Mouse (Mus musculus): ENCODE measurements at regions not wholly inside any gene's neighbourhood (a gene's known extent, or its start where the extent isn't known, plus 50 kb on each side); places are given as distances from the start of the nearest gene placed in this dataset.

- no peak for TF ChIP-seq JUND (IDR thresholded peaks at IDR 0.05; ENCODE audit: low read depth, low read length)
- no peak for TF ChIP-seq USF2 (IDR thresholded peaks at IDR 0.05; ENCODE audit: borderline replicate concordance in 1 of 2, insufficient read depth in 1 of 2, low read depth in 1 of 2, low read length in 2 of 2)
- Histone ChIP-seq H3K79me2 (ENCODE audit: control insufficient read depth, insufficient read depth, low read length, poor library complexity) (no peaks in the 10 kb centered on the region), H3K9ac (ENCODE audit: control insufficient read depth, low read depth, low read length, poor library complexity, severe bottlenecking) (no peak overlapping the region), H3K4me3 (ENCODE audit: control insufficient read depth in 1 of 2, insufficient read depth in 1 of 2, low read depth in 2 of 2, low read length in 2 of 2) (no peak overlapping the region), H3K27me3 (ENCODE audit: control insufficient read depth in 1 of 2, insufficient read depth in 2 of 2, low read length in 2 of 2) (no peaks in the 10 kb centered on the region), H3K9me3 (replicated peaks; ENCODE audit: insufficient read depth, low read length) (no peaks in the 10 kb centered on the region), H3K27ac (ENCODE audit: control insufficient read depth, low read depth, low read length) (no peak overlapping the region), H3K36me3 (ENCODE audit: control insufficient read depth in 1 of 2, insufficient read depth in 2 of 2, low read length in 2 of 2) (no peaks in the 10 kb centered on the region), H3K4me1 (ENCODE audit: control insufficient read depth in 1 of 2, insufficient read depth in 2 of 2, low read length in 2 of 2) (no peaks in the 10 kb centered on the region)
- DNase-seq (ENCODE audit: low read depth, low spot score): no peak
Observed at GRCm38 (mm10) chr4:84063755-84064154, 538.4 kb downstream of the Ccdc171 start.

DNA sequence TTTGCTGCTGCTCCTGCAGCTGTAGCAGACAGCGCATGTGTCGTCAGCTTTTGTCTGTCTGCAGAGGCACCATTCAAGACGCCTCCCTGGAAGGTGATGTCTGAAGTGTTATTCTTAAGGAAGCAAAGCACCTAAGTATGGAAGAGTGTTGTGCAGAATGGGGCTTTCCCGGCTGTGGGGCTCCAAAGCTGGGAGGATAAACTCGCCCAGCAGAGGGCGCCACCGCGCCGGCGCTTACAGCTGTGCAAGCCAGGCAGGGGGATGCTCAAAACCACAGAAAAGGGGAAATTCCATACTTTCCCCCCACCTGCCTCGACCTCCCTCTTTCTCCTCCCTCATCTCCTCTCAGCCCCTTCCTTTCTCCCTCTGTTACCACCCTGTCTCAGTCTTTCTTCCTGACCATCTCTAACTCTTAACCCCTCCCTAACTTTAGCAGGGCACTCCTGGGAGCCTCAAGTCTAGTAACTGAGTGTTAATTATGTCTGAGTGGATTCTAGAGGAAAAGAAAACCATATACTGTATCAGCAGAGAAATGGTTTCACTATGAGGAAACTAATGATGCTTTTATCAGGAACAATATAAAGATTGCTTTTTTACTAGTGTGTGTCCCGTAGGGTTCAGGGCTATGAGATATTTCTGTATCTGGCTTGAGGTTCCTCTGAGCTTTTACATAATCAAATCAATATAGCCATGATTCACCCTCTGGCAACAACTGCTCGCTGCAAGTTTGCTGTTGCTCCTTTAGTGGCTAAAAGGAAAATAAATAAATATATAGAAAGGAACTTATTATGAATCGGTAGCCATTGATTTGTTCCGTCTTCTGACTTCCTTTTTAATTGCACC is 539.5 kb downstream of the Ccdc171 start:
- no peak for DNase-seq (ENCODE audit: low read depth, low spot score)
- Histone ChIP-seq H3K27ac (ENCODE audit: control insufficient read depth, low read depth, low read length) (no peak overlapping the region), H3K9me3 (replicated peaks; ENCODE audit: insufficient read depth, low read length) (no peaks in the 10 kb centered on the region), H3K9ac (ENCODE audit: control insufficient read depth, low read depth, low read length, poor library complexity, severe bottlenecking) (no peak overlapping the region), H3K36me3 (ENCODE audit: control insufficient read depth in 1 of 2, insufficient read depth in 2 of 2, low read length in 2 of 2) (no peaks in the 10 kb centered on the region), H3K4me1 (ENCODE audit: control insufficient read depth in 1 of 2, insufficient read depth in 2 of 2, low read length in 2 of 2) (no peaks in the 10 kb centered on the region), H3K27me3 (ENCODE audit: control insufficient read depth in 1 of 2, insufficient read depth in 2 of 2, low read length in 2 of 2) (no peaks in the 10 kb centered on the region), H3K79me2 (ENCODE audit: control insufficient read depth, insufficient read depth, low read length, poor library complexity) (no peaks in the 10 kb centered on the region), H3K4me3 (ENCODE audit: control insufficient read depth in 1 of 2, insufficient read depth in 1 of 2, low read depth in 2 of 2, low read length in 2 of 2) (no peak overlapping the region)
- TF ChIP-seq ZKSCAN1 (IDR thresholded peaks at IDR 0.05; ENCODE audit: low read depth, low read length) (no peak), SMC3 (IDR thresholded peaks at IDR 0.05; ENCODE audit: low read depth, low read length) (peak; percentile 39), CHD1 (IDR thresholded peaks at IDR 0.05; ENCODE audit: low read depth, low read length) (no peak), TBP (IDR thresholded peaks at IDR 0.05; ENCODE audit: low read depth, low read length) (no peak), KAT2A (conservative IDR thresholded peaks at IDR 0.05; ENCODE audit: low read depth, low read length) (no peak), POLR2AphosphoS2 (IDR thresholded peaks at IDR 0.05; ENCODE audit: low read length) (no peak), GATA1 (IDR thresholded peaks at IDR 0.05; ENCODE audit: low read depth, low read length) (no peak), MYB (IDR thresholded peaks at IDR 0.05; ENCODE audit: low read depth, low read length) (no peak), RAD21 (IDR thresholded peaks at IDR 0.05; ENCODE audit: low read depth, low read length) (peak; percentile 20), CTCF (IDR thresholded peaks at IDR 0.05 in 2 of 3, conservative IDR thresholded peaks at IDR 0.05 in 1 of 3; ENCODE audit: control insufficient read depth in 1 of 3, insufficient read depth in 1 of 3, low read depth in 2 of 3, low read length in 3 of 3, poor library complexity in 1 of 3, severe bottlenecking in 1 of 3) (peak; percentile 28 to 68 (median 34); a peak in 5 of 6 replicates), MYC (IDR thresholded peaks at IDR 0.05; ENCODE audit: low read depth, low read length) (no peak), MXI1 (IDR thresholded peaks at IDR 0.05; ENCODE audit: low read depth, low read length) (no peak), NELFE (IDR thresholded peaks at IDR 0.05; ENCODE audit: low read depth, low read length) (no peak)

All from MEL (cell line).